Mouse (Mus musculus) urinary bladder, postnatal 36 days (tissue): ENCODE measurements at regions not wholly inside any gene's neighbourhood (a gene's known extent, or its start where the extent isn't known, plus 50 kb on each side); places are given as distances from the start of the nearest gene placed in this dataset.

Source experiments
- DNase-seq, 2 experiments: peaks; one replicate each; pipeline ENCODE4 v3.0.0; 2022; ENCODE audit warnings: low spot score in 2 of 2, mixed read lengths in 1 of 2

DNA sequence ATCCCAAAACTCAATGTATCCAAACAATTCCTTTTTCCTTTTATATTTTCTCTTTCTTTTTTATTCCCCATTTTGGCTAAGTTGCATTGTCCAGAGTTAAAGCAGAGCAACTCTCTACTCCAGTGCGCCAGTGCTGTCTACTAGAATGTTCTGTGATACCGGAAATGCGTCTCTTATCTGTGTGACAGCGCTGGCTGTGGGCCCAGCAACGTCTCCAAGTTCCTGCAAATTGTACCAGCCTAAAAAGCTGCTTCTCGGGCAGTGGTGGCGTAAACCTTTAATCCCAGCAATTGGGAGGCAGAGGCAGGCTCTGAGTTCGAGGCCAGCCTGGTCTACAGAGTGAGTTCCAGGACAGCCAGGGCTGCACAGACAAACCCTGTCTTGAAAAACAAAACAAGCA, 59.4 kb downstream of the Cox18 start:
- no peak for DNase-seq

DNA sequence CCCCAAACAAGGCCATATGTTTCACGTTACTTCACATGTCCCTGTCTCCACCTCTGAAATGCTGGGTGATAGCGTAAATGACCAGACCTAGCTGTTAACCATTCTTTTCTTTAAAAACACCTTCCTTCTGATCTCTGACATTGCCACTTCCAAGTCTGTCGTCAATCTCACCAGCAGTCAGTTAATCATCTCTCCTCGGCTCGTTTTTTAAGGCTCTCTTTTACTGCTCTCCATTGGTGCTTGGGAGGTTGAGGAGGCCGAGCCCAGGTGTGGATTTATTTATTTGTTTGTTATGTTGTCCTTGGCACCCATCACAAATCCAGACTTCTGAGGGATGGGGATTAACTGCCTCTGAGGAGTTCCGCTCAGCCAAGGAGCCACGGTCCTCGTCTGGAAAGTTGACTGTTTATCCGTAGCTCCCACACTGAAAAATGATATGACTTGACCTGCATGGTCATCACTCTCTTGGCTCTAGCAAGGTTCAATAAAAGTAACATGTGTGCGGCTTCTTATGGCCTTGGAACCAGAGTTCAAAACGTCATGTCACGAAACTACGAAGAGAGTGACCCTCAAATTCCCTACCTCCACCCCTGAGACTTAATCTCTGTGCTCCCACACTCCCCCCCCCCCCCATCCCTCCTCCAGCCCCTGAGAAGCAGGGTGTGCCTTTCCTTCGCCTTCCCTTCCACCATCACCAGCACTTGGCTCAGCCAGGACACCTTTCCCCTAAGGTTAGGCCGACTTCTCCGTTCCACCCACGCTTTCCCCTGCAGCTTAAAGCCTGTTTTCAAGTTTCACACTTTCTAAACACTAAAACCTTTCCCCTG, 60.6 kb downstream of the Cox18 start:
- no peak for DNase-seq

DNA sequence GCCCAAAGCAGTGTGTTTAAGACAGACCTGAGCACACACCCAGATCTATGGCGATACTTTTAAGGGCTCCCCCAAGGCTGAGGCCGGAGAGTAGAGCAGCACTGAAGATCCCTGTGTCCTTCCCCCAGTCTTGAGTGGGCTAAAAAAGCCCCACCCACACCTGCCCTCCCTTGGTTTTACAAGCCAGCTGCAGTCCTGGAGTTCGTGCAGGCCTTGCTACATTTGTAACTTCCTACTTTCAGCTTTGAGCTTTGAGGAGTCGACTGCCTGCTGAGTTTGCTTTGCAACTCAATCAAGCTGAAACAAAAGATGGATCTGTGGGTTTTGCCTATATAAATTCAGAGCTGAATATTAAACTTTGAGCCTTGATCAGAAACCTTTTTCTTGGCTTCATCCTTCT, 63.5 kb downstream of the Cox18 start:
- DNase-seq, result no peak

DNA sequence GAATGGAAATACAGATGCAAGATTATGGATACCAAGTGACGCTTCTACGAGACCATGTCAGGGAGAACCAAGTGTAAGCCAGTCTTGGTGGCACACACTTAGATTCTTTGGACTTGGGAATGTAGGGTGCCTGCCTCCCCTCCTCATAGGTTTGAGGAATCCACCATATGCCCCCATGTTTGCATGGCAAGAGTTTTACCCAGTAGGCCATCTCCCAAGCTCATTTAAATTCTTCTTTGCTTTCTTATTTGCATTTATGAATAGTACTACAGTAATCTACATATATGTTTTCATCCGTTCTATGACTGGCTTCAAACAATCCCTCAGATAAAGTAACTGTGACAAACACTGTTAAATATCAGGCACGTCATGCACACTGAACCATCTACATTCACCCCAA, 67.3 kb downstream of the Cox18 start:
- DNase-seq, result no peak

DNA sequence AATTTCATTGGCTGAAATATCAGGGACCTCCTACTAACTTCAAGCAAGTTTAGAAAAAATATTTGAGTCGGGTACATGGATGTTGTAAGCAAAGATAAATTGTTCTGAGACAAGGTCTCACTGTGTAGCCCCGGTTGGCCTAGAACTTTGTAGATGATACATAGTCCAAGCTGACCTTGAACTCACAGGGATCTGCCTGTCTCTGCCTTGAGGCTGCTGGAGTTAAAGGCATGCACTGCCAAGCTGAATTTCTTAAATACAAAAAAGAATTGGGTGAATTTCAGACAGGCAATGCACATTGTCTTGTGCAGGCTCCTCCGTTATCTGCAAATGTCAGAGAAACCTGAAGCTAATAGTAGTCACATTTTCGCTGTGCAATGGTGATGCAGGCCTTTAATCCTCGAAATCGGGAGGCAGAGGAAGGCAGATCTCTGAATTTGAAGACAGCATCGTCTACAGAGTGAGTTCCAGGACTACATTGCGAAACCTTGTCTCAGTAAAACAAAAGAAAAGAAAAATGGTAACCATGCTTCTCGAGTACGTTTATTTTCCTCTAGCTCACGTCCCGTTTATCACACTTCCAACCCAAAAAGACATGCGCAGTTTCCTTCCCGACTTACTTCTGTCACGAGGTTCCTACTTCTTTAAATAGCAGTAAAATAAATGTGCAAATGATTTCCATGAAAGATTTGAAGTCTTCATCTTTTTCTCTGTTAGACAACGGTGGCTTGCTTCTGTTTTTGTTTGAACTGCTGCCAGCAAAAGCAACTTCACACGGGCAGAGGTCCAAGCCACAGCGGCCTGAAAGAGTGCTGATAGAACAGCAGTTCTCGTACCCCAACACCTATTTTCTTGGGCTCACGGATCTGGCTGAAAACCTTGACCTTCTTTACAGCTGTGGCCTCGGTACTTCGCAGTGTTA, 73.9 kb downstream of the Cox18 start:
- no peak for DNase-seq

DNA sequence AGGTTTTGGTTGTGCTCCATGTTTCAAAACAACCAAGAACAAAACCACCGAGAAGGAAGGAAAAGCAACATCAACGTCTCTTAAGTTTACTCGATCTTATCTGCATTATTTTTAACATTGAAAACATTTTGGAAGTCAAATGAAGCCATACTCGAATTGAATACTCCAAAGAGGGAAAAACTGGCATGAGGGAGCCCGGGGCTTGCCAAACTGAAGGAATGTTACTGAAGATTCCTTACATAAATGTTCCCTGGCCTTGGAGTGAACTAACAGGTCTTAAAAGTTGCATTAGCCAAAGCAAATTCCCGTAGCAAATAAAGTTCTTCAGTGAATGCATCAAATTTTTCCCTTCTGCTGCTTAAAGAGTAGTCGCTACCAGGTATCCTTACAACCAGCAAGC, 87.8 kb downstream of the Cox18 start:
- peak in 1 of 2 experiments; percentile 10 for DNase-seq

DNA sequence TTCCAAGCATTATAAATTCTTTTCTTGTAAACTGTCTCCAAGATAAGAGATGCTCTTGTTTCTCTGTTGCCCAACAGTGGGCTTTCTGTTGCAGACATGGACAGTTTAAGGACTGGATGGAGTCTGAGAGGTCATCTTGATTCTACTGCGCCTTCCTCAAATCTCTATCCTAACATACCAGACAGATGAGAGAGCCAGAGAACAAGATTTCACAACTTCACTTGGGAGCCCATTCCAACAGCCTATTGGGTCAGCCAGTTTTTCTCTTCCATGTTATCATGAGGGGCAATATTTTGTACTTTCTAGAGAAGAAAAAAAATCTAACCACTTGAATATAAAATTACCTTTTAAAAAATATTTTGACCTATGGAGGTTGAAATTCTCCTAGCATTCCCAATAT, 116.8 kb downstream of the Cox18 start:
- DNase-seq, result peak in 1 of 2 experiments; percentile 9

DNA sequence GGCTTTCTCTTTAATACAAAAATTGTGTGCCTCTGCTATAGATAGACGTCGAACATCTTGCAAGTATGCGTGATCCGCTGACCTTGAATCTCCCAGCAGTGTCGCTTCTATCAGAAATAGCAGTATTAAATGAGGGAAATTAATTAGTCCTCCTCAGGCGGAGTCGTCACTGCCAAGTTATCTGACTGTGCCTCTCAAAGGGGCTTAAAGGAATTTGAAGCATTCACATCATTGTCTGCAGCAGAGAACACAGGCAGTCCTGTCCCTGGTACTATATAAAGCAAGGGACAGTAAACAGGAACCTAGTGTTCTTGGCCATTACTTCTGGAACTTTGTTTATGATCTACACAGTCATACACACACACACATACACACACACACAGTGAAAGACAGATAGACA, 119.1 kb downstream of the Cox18 start:
- DNase-seq, result no peak

DNA sequence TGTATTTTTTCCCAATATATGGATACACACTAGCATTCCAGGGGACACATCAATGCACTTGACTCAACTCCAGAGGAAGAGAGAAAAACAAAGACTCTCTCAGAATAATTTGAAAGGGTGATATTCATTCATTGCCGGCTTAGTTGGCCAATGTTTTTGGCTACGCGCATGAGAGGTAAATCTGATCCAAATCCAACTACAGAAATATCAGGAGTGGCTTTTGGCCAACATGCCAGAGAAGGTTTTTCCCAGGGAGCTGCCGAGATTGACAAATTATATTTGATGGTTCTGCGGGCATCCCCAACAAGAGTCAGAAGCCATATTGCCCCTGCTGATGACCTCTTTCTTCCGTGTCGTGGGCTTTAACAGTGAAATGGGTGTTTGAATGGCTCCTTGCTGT, 135.3 kb downstream of the Cox18 start:
- DNase-seq, result no peak

DNA sequence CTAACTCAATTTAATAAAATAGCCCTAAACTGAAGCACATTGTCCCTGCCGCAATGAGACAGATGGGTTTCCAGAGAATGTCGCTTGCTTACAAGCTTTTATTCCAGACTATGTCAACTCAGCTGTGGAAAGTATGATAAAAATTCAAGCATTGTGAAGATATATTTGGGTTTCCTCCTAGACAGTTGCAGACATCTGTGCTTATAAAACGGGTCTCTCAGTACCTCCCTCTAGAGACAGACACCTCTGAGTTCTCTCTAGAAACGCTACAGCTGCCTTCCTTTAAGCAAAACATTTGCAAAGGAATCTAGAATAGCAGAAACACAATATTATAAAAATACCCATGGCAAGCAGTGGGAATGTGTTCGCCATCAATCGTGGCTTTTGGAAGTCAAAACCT, 137.3 kb downstream of the Cox18 start:
- DNase-seq, result no peak

DNA sequence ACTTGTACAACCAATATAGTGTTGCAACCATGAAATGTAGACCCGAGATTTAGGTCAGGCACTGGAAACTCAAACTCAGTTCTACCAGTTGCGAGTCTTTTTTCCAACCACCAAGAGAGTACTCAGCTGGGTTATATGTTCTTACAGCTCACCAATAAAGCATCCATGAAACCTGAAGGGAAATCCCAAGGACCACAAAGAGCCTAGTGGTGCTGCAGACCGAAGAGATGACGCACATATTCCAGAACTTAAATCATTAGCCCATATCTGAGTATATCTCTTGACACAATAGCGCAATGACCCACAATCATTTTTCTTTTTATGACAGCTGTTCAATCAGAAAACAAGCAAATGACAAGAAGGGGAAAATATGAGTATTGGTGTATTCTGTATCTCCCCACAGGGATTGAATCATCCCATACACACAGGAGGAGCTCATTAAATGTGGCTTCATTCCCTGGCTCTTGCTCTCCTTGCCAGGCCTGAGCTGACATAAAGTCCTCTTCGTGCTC, 146.7 kb downstream of the Cox18 start:
- no peak for DNase-seq

DNA sequence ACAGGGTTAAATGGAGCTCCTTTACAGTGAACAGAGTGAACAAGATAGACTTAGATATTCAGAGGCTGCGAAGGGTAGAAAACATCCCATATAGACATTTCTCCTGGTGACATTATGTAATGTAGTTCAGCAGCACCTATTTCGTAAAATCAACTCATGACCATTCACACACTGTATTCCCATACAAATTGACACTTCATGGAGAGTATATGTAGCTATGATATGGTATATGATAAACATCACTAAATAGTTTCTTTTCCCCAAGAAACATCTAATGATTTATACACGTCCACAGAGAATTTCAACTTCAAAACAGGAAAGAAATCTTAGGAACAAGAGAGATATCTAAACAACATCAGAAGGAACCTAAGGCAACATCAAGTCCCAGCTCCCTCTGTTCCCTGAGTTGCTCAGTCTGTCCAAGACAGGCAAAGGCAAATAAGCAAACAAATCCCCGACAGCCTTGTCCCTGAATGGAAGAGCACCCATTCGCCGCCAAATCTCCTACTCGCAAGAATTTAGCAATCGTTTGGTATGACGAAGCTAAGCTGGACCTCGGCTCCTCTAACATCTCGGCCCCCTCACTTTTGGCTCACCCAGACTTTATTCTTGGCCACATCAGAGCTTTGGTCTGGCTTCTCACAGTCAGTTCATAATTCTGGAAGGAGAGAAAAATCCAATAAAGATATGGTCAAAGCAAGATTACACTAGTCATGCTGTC, 148.0 kb downstream of the Cox18 start:
- DNase-seq, result peak in 1 of 2 experiments; percentile 19

DNA sequence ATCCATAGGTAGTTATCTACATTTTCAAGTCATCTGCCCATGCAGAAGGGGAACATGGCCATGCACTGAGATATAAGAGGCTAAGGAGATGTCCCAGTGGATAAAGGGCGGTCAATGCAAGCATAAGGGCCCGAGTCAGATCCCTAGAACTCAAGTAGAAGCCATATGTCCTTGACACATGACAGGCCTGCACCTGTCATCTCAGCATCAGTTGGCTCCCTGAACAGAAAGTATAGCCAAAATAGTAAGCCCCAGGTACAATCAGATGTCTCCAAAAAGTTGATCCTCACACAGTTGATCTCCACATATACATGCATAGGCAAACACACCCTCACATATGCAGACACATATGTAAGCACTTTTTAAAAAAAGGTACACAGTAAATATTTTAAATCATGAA, 152.0 kb downstream of the Cox18 start:
- no peak for DNase-seq

DNA sequence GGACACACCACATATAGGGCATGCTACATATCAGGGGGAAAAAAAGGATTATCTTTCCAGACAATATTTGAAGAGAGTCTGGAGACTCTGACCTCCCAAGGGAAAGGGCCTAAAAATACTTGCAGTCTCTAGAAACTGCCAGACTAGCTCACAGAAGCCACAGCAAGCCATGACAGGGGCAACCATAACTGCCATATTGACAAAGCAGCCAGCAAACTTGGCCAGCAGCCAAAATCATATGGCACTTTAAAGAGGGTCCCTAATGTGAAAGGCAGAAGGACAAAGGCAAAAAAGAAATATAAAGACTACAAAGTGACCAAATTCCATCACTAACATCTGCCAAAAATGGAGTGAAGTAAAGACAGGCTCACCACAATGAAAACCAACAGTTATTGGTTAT, 155.2 kb downstream of the Cox18 start:
- DNase-seq, result no peak

DNA sequence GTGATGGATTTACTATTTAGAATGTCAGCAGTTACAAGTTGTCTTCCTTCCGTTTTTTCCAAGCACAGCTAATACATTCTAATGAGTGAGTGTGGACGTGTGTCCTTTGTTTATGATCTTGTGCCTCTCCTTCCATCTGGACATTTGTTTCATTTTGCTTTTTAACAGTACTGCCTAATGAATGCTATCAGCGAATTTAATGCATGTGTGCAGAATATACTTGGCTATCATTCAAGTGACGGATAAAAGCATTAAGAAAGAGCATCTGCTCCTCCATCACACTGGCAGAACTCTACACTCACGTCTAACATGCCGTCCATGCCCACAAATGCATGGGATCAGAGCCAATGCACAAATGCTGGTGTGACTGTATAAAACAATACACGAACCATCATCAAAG, 156.0 kb downstream of the Cox18 start:
- no peak for DNase-seq

DNA sequence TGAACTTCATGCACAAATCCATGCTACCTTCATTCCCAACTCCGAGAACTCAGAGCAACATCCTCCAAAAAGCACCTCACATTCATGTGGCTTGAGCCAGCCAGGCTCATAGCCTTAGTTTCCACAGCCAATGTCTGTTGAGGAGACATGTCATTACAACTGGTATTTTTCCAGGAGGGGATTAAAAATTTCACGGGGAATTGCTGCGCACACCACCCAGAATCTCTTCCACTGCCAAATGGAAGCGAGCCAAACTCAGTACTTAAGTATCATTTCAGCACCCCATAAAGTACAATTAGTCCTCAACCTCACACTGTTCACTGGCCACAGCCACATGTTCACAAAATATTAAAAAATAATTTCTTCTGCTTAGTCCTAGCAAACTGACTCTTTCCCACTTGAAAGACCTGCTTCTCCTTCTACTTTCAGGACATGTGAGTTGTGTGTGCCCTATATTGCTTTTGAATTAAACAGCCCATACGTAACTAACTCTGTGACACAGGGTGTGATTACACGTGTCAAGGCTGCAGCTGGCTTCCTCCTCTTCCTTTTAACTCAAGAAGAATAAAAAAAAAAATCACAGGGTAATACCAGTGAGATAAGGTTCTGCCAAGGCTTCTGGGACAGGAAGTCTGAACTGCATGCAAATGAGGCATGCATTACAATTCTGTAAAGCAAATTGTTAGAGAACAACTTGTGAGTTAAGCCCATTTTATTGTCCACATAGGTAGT, 157.8 kb downstream of the Cox18 start:
- DNase-seq, result no peak

DNA sequence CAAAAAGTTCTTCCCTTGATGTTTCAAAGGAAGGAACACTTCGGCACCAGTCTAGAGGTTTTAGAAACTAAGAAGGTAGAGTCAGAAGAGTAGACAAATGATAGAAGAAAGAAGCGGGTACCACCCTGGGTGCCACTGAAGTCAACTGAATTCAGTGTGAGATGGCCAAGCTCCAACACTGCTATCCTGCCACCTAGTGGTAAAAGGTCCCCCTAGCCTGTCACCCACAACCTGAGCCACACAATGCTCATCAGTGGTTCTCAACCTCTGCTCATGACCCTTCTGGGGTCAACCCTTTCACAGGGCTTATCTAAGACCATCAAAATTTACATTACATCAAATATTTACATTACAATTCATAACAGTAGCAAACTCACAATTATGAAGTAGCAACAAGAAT, 168.1 kb downstream of the Cox18 start:
- no peak for DNase-seq

DNA sequence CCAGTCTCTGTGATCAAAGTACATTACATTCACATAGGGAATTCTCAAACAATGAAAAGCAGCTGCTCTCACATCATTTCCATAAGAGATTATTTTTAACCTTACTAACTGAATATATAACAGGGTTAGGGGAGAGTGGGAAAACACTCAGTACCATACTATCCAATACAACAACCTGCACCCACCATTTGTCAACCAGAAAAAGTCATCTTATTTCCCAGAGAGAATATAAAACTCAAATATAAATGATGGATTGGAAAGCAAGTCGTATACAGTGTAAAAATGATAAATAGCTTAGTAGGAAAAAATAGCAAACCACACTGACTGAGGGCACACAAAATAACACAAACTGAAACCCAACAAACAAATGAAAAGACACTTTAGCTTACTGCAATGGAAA, 169.4 kb upstream of the Adamts3 start:
- DNase-seq, result no peak

DNA sequence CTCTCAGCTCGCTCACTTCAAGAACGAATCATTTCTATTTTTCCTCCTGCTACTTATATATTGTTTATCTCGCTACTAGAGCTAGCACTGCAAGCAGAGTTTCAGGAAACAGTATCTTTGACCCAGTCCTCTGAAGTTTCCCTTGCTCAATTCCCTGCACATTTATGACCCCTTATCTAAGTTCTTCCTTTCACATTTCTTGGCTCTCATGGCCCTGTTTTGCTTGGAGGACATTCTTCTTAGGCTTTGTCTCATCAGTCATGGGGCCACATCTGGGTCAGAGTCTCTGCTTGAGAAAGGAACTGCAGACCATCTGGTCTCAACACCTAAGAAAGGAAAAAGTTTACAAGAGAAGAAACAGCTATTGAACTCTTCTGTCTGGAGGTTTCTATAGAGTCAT, 166.7 kb upstream of the Adamts3 start:
- no peak for DNase-seq

DNA sequence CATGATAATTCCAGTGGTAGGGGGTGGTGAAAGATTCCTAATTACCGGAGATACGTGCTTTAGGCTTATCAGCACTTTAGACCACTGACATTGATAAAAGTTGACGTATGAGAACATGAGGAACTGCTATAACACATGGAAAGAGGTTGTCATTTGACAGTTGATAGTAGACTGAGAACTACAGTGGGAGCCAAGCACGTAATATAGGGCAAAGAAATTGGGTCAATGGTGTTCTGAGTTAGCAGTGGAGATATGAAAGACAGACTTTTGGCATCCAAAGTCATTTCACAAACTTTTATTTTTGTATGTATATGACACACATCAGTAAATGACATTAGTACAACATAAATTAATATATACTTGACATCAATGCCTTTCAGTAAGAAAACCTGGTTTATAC, 159.6 kb upstream of the Adamts3 start:
- DNase-seq, result no peak

DNA sequence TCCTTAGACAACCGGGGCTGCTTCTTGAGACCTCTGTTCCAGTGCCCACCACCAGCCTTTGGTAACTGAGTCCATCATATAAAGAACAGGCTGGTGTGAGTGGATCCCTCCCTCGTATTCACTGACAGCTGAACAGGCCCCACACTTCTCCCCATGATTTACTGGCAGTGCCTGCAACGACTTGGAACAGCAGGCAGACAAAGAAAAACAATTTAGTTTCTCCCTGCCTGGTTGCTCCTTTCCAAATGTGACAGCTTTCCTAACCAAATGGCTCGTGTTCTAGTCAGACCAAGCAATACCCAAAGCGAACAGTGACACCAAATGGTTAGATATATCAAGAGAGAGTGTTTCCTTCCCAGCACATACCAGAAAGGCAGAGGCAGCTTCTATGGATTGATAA, 150.0 kb upstream of the Adamts3 start:
- DNase-seq, result peak in 1 of 2 experiments; percentile 2
